Mouse (Mus musculus) erythroblast, embryonic 14.5 days (primary cell): Measurements from ENCODE around the gene Ndel1.

ENCODE experiments used
- GATA1 ChIP-seq: IDR thresholded peaks from 2 replicates; pipeline ENCODE4 v1.6.1; 2012; ENCODE audit warnings: low read length, inconsistent platforms, mixed read lengths
- TAL1 ChIP-seq: IDR thresholded peaks from 3 replicates; pipeline ENCODE4 v1.6.1; 2012; ENCODE audit warnings: low read length, inconsistent platforms, mixed read lengths

GRCm38 (mm10) chr11:68896247-68896646, 24.6 kb upstream of the Ndel1 start:
- TF ChIP-seq GATA1 (no peak), TAL1 (no peak)
